Mouse (Mus musculus) hematopoietic stem cell, adult 5-6 weeks (primary cell): ENCODE data around the gene Tssc4. TPM values are rescaled to one million over a fixed set of nuclear protein-coding genes. Genes with fewer than 3 reads are reported as not detected.

Experiments used
- ATAC-seq, 2 experiments: fragments of 125-278 bp in 1 of 2; replicated peaks in 1 of 2; 2 replicates each; pipeline ENCODE4 v1.8.0; 2016 to 2017; ENCODE audit warnings: inconsistent platforms in 2 of 2, mild to moderate bottlenecking in 2 of 2, moderate number of reproducible peaks in 2 of 2, low read depth in 1 of 2, moderate TSS enrichment in 1 of 2; ENCODE audit not compliant: low FRiP score in 2 of 2, poor library complexity in 2 of 2, severe bottlenecking in 2 of 2, insufficient read depth in 1 of 2, low TSS enrichment in 1 of 2
- total RNA-seq: library from RNA; stranded (forward); fragments of 172-1452, 232-1000 nt; gene quantifications from 2 replicates; pipeline ENCODE4 v1.2.3, GENCODE M21; 2017

Gene Tssc4
- total RNA-seq, 1 experiment from 2014 or later = 28.4 TPM

GRCm38 (mm10) chr7:143119826-143120225, 50.8 kb downstream of the Tssc4 start:
- peak in 1 of 2 experiments; percentile 22; a peak in 1 of 4 replicates for ATAC-seq

Other genes starting within 250 kb of the Tssc4 start
- gene Th, start 138.1 kb upstream of the Tssc4 start, total RNA-seq = not detected in 2 replicates
- not detected in 2 replicates for gene Ascl2, start 100.0 kb upstream of the Tssc4 start, total RNA-seq
- gene Tspan32, start 64.2 kb upstream of the Tssc4 start, total RNA-seq = 102 and 164 TPM in 2 replicates
- gene Cd81, start 16.5 kb upstream of the Tssc4 start, total RNA-seq = 257 and 341 TPM in 2 replicates
- gene Trpm5, start 25.4 kb downstream of the Tssc4 start, total RNA-seq = 0.13 and 0.30 TPM in 2 replicates
- gene Kcnq1, start 37.1 kb downstream of the Tssc4 start, total RNA-seq = not detected in 2 replicates